Mouse (Mus musculus): ENCODE results near the gene Clip2.

Clip2 gene

DNA sequence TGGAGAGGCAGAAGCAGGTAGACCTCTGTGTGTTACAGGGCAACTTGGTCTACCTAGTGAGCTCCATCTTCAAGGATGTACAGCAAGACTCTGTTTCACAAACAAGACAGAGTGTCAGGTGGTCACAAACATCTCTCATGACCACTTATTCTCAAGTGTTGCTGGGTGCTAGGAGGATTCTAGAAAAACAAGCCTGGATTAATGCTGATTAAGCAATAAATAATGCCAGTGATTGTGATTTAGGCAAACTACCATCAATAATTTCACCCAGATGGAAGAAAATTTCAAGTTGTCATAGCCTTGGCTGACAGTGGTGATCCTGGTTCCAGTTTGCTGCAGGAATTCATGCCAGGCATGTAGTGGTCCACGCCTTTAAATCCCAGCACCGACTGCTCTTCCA lies 12.0 kb upstream of the Clip2 start:
- no peak for DNase-seq (ENCODE audit: low spot score)

- DNase-seq (ENCODE audit: low spot score), result no peak
Observed at GRCm38 (mm10) chr5:134560450-134561171, 8.4 kb upstream of the Clip2 start.

DNA sequence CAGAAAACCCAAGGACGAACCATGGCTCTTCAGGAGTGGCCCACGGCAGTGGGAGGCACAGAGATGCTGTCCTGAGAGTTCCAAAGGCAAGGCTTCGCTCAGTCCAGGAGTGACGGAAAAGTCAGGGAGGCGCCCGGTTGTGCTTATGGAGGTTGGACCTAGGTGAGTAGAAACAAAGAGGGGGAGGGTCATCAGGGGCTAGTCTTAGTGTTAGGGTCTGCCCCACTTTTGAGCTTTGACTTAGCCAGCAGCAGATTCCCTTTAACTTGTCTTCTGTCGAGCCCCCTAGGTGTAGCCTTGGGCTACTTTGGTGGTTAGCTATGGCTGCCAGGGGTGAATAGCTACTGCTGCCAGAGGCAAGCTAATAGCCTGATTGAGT lies 7.8 kb upstream of the Clip2 start, which contains the start of gene Syna:
Syna (minus strand) TSS at position 101 of the 379 bp plus-strand sequence.
- no peak for DNase-seq (ENCODE audit: low spot score)

GRCm38 (mm10) chr5:134555463-134556164 lies 3.4 kb upstream of the Clip2 start:
- DNase-seq (ENCODE audit: low spot score), result no peak

- no peak for DNase-seq (ENCODE audit: low spot score)
Observed at GRCm38 (mm10) chr5:134553951-134554546, 1.8 kb upstream of the Clip2 start.

GRCm38 (mm10) chr5:134551233-134552109 lies 763 bp downstream of the Clip2 start:
- no peak for DNase-seq (ENCODE audit: low spot score)

GRCm38 (mm10) chr5:134550836-134551232 lies 1.4 kb downstream of the Clip2 start:
- no peak for DNase-seq (ENCODE audit: low spot score)

DNA sequence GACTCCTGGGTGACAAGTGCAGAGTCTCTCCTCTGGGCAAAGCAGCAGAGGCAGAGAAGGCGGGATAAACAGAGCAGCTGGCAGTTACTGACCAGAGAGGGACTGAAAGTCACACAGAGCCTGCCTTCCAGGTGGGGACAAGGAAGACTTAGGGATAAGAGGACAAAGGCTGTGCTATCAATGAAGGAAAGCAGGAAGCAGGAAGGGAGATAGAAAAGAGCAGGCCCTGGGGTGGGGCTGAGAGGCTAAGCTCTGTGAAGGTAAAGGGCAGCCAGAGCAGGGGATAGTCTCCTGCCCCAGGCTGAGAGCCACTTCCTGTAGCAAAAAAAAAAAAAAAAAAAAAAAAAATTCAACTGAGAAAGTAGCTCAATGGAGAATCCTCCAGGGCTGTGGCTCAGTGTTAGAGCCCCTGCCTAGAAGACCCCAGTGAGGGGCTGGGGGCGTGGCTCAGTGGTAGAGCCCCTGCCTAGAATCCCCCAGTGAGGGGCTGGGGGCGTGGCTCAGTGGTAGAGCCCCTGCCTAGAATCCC lies 2.5 kb downstream of the Clip2 start:
- DNase-seq (ENCODE audit: low spot score), result no peak

- no peak for DNase-seq (ENCODE audit: low spot score)
Observed at GRCm38 (mm10) chr5:134548306-134548705, 3.9 kb downstream of the Clip2 start.

GRCm38 (mm10) chr5:134546790-134547189 lies 5.4 kb downstream of the Clip2 start:
- DNase-seq (ENCODE audit: low spot score), result no peak

- DNase-seq (ENCODE audit: low spot score), result no peak
Observed at GRCm38 (mm10) chr5:134545242-134545629, 7.0 kb downstream of the Clip2 start.

DNA sequence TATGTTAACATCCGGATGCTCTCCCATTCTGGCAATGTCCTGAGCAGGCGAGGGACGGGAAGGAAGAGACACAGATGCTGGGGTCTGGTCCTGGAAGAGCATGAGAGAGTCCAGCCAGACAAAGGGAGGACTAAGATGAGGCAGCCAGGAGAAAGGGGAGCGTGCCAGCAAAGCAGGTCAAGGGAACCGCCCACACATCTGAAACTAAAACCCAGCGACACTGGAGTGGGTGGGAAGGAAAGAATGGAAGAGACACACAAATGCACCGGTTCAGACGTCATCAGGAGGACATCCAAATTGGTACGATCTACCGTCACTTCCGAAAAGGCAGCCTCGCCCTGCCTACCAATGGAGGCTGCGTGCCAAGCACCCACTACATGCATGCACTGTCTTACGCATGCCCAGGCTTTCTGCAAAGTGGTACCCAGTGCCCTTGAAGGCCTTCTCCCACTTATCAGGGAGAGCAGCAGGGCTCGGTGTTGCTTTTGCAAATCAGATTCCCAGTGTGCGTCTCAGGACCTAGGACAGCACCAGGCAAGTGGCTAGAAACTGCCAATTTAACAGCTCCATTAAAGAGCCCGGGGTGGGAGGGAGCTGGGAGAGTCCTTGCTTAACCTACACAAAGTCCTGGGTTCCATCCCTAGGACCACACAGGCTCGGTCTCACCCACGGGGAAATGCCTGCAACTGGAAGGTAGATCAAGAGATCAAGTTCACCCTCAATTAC lies 7.6 kb downstream of the Clip2 start:
- no peak for DNase-seq (ENCODE audit: low spot score)

GRCm38 (mm10) chr5:134541640-134542039 lies 10.6 kb downstream of the Clip2 start:
- no peak for DNase-seq (ENCODE audit: low spot score)

DNA sequence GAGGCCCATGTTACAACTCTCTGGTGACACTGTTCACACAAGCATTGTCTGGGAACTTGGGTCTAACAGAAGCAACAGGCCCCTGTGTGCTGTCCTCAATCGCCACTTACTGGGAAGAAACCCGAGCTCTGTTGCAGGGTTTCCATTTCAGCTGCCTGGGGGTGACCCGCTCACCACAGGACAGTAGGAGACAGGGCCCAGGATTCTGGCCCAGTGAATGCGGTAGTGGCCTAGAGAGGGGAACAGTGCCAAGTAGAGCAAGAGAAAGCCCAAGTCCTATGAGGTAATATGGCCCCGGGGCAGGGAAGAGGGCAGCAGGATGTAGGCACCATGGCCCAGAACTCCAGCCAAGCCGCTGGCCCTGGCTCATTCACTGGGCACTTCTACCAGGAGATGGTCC lies 11.4 kb downstream of the Clip2 start:
- DNase-seq (ENCODE audit: low spot score), result no peak

DNA sequence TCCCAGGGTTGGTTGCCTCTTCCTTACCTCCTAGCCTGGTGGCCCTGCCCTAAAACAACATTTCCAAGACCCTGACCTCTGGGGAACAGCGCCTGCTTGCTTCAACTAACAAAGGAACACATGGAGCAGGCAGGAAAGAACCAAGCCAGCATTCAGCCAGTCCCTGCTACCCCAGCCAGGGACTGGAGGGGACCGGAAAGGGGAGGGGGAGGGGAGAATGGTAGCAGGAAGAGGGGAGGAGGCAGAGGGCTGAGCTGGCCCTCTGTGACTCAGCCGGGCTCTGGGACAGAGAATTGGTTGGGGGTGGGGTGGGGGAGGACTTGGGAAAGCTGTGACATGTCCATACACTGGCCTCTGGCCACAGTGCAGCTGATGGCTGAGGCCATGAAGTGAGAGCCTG lies 12.3 kb downstream of the Clip2 start:
- DNase-seq (ENCODE audit: low spot score), result no peak

- no peak for DNase-seq (ENCODE audit: low spot score)
Observed at GRCm38 (mm10) chr5:134536036-134536435, 16.2 kb downstream of the Clip2 start.

DNA sequence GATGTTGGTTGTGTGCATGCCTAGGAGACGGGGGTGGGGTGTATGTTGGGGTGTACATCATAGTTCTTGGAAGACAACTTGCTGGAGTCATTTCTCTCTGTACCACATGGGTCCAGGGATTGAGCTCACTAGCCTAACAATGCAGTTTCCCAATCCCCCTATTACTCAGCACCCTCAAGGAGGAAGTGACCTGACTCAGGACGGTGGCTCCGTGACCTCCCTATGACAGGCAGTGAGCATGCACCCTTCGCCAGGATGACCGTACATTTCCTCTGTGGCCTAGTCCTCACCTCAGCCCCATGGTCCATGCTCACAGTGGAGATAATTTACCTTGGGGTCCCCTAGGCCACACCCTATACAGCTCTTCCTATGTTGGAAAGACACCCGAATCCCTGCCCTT lies 19.8 kb downstream of the Clip2 start:
- no peak for DNase-seq (ENCODE audit: low spot score)

DNA sequence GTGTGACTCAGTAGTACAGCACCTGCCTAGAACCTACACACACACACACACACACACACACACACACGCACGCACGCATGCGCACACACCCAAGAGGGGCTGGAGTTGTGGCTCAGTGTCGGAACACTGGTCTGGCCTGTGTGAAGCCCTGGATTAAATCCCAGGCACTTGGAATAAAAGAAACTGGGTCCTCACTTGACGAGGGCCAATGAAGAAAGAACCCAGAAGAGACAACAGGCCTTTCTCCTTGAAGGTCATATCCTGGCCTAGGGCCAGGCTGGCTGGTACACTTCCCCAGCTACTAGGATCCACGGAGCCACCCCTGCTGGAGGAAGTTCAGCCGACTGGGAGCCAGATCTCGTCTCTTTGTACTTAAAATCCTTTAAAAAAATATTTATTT lies 20.6 kb downstream of the Clip2 start:
- no peak for DNase-seq (ENCODE audit: low spot score)

- no peak for DNase-seq (ENCODE audit: low spot score)
Observed at GRCm38 (mm10) chr5:134530830-134531229, 21.4 kb downstream of the Clip2 start.

DNA sequence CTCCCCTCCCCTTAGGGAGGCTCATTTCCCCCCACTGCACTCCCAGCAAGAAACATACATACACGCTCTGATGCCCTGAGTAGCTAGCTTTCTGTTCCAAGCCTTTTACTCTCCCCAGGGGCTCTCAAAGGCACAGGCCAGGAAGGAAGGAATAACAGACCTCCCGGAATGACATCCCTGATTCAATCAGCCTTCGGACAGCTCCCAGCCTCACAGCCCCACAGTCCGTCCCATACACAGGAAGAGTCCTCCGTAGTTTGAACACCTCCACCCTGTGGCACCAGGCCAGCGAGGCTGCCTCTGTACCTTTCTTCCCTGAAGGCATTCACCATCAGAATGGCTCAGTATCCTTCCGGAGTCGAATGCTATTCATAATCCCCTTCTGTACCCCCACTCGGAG lies 23.7 kb downstream of the Clip2 start:
- DNase-seq (ENCODE audit: low spot score), result no peak

DNA sequence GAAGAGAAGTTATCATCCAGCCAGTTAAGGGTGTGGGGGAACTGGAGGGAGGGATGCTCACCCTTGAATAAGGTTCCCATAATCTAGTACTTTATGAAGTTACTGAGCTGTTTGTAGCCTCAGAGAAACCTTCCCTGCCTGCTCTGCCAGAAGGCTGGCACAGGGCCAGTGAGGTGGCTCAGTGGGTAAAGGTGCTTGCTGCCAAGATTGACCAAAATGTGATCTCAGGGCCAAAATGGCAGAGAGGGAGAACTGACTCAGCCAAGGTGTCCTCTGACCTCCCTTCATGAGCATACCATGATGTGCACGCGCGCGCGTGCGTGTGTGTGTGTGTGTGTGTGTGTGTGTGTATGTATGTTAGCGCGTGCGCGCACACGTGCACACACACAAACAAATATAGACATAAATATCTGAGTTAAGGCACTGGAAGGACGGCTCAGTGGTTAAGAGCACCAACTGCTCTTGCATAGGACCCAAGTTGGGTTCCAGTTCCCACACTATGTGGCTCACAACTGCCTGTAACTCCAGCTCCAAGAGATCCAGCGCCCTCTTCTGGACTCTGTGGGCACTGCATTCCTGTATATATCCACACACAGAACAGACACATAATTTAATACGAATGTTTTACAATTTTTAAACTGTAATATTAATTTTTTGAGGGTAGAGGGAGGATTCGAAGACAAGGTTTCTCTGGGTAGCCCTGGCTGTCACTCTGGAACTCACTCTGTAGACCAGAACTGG lies 26.1 kb downstream of the Clip2 start:
- DNase-seq (ENCODE audit: low spot score), result no peak

All from urinary bladder, postnatal 10 days (tissue).